Mouse (Mus musculus) hindbrain, embryonic 12.5 days (tissue): ENCODE measurements at regions not wholly inside any gene's neighbourhood (a gene's known extent, or its start where the extent isn't known, plus 50 kb on each side); places are given as distances from the start of the nearest gene placed in this dataset.

Experiments used
- ATAC-seq: fragments of 200-750 bp; cut with Nextera tagmentation; 2 replicates; pipeline ENCODE4 v1.8.0; 2017; ENCODE audit warnings: moderate TSS enrichment; ENCODE audit not compliant: low FRiP score
- H3K27ac ChIP-seq: fragments of 300-500 bp; sonication (generic); 2 replicates; pipeline ENCODE4 v1.5.1; 2016; ENCODE audit warnings: mild to moderate bottlenecking
- H3K27me3 ChIP-seq: fragments of 300-500 bp; sonication (generic); 2 replicates; pipeline ENCODE4 v1.6.1; 2016; ENCODE audit warnings: mild to moderate bottlenecking
- H3K36me3 ChIP-seq: fragments of 300-500 bp; sonication (generic); 2 replicates; pipeline ENCODE4 v1.6.1; 2016; ENCODE audit warnings: mild to moderate bottlenecking
- H3K4me1 ChIP-seq: fragments of 300-500 bp; sonication (generic); 2 replicates; pipeline ENCODE4 v1.6.1; 2016
- H3K4me2 ChIP-seq: fragments of 300-500 bp; sonication (generic); replicated peaks from 2 replicates; pipeline ENCODE4 v1.6.1; 2016; ENCODE audit warnings: mild to moderate bottlenecking
- H3K4me3 ChIP-seq: fragments of 300-500 bp; sonication (generic); 2 replicates; pipeline ENCODE4 v1.5.1; 2016; ENCODE audit warnings: mild to moderate bottlenecking
- H3K9ac ChIP-seq: fragments of 300-500 bp; sonication (generic); 2 replicates; pipeline ENCODE4 v1.6.1; 2016; ENCODE audit warnings: mild to moderate bottlenecking, moderate library complexity
- H3K9me3 ChIP-seq: fragments of 300-500 bp; sonication (generic); replicated peaks from 2 replicates; pipeline ENCODE4 v1.6.1; 2016; ENCODE audit warnings: mild to moderate bottlenecking
- WGBS: fragments of 180-500 bp; shearing (Covaris S2); methylation state at CpG from one replicate; pipeline ENCODE4 v1.1.7; 2016; 5-methylcytosine and 5-hydroxymethylcytosine counted together

DNA sequence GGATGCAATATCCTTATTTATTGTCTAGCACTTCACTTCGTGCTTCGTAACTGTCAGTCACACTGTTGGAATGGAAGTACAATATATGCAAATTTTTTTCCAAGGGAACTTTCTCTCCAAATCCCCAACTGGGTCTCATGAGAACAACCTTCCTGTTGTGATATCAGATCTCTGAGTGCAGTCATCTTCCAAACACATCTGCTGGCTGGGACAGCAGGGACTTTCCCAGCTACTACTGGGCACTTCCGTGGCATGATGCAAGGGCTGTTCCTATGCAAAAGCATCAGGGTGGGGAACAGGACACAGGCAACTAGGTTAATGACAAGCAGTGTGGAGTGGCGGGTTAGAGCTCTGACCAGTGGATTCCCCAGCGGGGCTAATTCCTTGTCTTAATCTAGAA, 73.4 kb upstream of the Arntl start:
- Histone ChIP-seq H3K4me2 (no peak overlapping the region), H3K27me3 (no peaks in the 10 kb centered on the region; the same call in 1 of the 2 replicates), H3K4me1 (peaks cover 9% of the 10 kb centered on the region), H3K4me3 (no peak overlapping the region), H3K9ac (no peak overlapping the region), H3K9me3 (no peaks in the 10 kb centered on the region), H3K27ac (no peak overlapping the region), H3K36me3 (no peaks in the 10 kb centered on the region)
- ATAC-seq: no peak
- WGBS: 69% methylated on average over 5 of the region's 5 CpGs

DNA sequence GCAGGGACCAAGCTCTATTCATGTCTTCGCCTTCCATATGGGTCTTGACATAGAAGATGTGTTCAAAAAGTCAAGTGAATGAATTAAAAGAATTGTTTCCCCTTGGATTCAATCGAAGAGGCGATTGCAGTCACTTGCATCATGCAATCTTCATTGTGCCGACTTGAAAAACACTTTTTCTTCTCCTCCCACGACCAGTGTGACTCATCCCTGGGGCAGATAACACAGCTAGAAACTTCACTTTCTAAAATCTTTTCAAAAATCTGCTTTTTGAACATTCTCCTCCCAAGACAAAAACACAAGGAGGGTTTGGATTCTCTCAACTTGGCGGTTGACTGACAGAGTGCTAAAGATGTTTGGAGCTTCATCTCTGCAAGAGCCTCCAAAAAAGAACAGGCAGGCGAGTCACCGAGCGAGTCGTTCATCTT, 67.2 kb upstream of the Arntl start:
- no peak overlapping the region for H3K9ac ChIP-seq
- ATAC-seq: no peak
- H3K27ac ChIP-seq: no peak overlapping the region
- no peaks in the 10 kb centered on the region for H3K36me3 ChIP-seq
- H3K4me1 ChIP-seq: peaks cover 8% of the 10 kb centered on the region
- no peak overlapping the region for H3K4me2 ChIP-seq
- 86% methylated on average over 10 of the region's 10 CpGs for WGBS
- no peak overlapping the region for H3K4me3 ChIP-seq
- peaks cover 8% of the 10 kb centered on the region for H3K27me3 ChIP-seq
- H3K9me3 ChIP-seq: no peaks in the 10 kb centered on the region

DNA sequence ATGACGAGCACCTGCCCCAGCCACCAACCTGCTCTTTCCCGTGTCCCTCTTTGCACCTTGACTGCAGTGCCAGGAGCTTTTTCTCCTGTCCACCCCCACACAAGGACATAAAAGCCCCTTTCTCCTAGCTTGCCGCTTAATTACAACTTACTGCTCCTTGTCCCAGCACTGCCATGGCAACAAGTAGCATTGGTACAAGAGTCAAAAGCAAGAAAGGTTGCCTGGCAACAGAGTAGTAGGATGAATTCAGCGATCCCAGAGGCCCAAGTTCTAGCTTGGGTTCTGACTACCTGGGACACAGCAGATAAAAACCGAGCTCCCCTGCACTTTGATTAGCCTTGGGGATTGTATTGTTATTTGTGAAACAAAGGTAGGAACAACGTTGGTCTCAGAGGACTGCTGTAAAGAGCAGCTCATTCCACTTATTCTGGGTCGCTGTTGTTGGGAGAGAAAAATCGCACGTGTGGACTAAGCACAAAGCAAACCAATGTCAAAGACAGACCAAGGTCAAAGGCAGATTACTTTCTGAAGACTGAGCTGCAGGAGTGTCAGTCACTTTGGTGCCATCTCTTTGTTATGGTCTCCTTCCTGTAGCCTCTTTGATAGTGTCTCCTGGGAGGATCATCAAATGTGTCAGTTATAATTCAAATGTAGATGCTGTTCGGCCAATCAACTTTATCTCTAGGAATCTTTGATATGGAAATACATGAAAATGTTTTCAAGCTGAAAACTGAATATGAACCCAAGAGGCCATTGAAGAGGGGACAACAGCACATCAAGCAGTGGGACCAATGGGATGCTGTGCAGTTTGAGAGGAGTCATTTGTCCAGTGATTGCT, 65.2 kb upstream of the Arntl start:
- Histone ChIP-seq H3K4me3 (no peak overlapping the region), H3K27me3 (peaks cover 9% of the 10 kb centered on the region), H3K36me3 (no peaks in the 10 kb centered on the region), H3K27ac (no peak overlapping the region; the same call in 1 of the 2 replicates), H3K9ac (no peak overlapping the region), H3K4me1 (peaks cover 8% of the 10 kb centered on the region), H3K4me2 (no peak overlapping the region), H3K9me3 (no peaks in the 10 kb centered on the region)
- 30% methylated on average over 10 of the region's 10 CpGs for WGBS
- ATAC-seq: no peak

DNA sequence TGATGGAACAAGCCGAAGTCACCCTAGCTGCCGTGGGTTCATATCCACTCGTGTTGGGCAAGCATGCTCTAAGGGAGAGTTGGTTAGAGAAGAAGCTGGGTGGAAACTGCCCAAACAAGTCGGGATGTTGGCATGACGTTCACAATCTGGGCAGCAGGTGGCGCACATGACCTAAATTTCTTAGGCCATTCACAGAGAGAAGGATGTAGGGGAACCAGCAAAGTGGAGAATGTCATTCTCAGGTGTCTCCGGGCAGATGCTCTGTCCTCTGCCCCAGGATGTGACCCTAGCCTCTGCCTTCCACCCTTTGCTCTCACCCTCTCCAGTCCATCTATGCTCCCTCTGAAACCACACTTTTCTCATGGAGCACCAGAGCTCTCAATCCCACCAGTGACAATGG, 63.7 kb upstream of the Arntl start:
- H3K36me3 ChIP-seq: no peaks in the 10 kb centered on the region
- no peaks in the 10 kb centered on the region for H3K9me3 ChIP-seq
- no peak overlapping the region for H3K4me3 ChIP-seq
- ATAC-seq: 0 out of 2 replicates have a peak, but pooled peaks have one; percentile 22
- no peak overlapping the region for H3K4me2 ChIP-seq
- H3K4me1 ChIP-seq: peaks cover 21% of the 10 kb centered on the region
- H3K27ac ChIP-seq: no peak overlapping the region
- WGBS: 7% methylated on average over 7 of the region's 7 CpGs
- H3K9ac ChIP-seq: no peak overlapping the region
- peaks cover 9% of the 10 kb centered on the region for H3K27me3 ChIP-seq

DNA sequence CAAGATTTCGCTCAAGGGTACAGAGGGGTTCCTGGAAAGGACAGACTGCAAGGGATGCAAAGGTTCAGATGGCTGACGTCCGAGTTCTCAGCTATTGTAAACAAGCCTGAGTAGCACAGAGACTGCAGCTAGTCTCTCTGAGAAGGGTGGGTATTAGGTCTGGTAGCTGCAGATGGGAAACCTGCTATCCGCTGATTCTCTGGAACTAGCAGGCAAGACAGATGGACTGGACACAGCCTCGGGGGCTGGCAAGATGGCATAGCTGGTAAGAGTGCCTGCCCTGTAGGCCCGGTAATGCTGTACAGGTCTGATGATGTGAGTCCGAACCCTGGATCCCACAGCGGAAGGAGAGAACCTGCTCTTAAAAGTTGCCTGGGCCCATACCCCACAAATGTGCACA, 62.2 kb upstream of the Arntl start:
- Histone ChIP-seq H3K9me3 (no peaks in the 10 kb centered on the region), H3K27ac (no peak overlapping the region), H3K9ac (no peak overlapping the region), H3K4me1 (peaks cover 21% of the 10 kb centered on the region), H3K36me3 (no peaks in the 10 kb centered on the region), H3K27me3 (peaks cover 4% of the 10 kb centered on the region; the same call in 1 of the 2 replicates), H3K4me2 (no peak overlapping the region), H3K4me3 (no peak overlapping the region)
- ATAC-seq: no peak
- 87% methylated on average over 8 of the region's 8 CpGs for WGBS

DNA sequence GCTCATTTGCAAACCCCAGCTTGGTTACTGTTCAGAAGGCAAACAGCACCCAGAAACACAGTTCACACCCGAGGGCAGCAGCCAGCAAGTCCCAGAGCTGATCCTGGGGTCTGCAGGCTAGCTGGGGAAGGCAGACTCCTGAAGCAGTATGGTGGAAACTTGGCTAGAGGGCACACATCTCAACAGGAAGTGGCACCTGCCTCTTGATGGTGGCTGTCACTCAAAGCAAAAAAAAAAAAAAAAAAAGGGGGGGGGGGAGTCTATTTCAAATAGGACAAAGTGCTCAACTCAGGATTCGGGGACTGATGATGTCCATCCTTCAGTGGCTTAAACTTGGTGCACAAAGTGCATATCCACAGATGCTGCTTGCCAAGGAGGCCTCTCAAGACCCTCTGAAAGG, 61.2 kb upstream of the Arntl start:
- Histone ChIP-seq H3K4me1 (peaks cover 26% of the 10 kb centered on the region), H3K4me2 (no peak overlapping the region), H3K9ac (no peak overlapping the region), H3K27me3 (peaks cover 4% of the 10 kb centered on the region; the same call in 1 of the 2 replicates), H3K9me3 (no peaks in the 10 kb centered on the region), H3K4me3 (no peak overlapping the region), H3K36me3 (no peaks in the 10 kb centered on the region), H3K27ac (no peak overlapping the region)
- ATAC-seq: no peak
- WGBS: 71% methylated on average over 2 of the region's 2 CpGs

DNA sequence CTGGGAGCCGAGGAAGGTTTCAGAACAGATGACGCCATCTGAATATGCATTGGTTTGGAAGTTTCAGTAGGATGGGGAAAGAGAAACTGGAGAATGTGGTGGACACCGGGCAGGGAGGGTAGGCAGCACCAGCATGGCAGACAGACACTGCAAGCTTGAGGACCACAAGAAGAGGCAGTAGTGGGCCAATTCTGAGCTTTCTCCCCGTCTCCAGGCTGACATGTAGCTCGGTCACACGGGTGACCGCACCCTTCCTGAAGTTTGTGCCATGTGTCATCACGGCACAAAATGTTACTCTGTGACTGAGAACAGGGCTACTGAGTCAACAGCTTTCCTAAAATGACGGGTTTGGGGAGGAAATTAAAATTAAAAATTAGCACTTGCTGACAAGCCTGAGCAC, 60.7 kb upstream of the Arntl start:
- no peaks in the 10 kb centered on the region for H3K36me3 ChIP-seq
- no peak overlapping the region for H3K4me2 ChIP-seq
- no peak for ATAC-seq
- H3K9me3 ChIP-seq: no peaks in the 10 kb centered on the region
- no peak overlapping the region for H3K4me3 ChIP-seq
- WGBS: 92% methylated on average over 9 of the region's 9 CpGs
- no peak overlapping the region for H3K9ac ChIP-seq
- no peak overlapping the region for H3K27ac ChIP-seq
- peaks cover 25% of the 10 kb centered on the region for H3K4me1 ChIP-seq
- peaks cover 4% of the 10 kb centered on the region; the same call in 1 of the 2 replicates for H3K27me3 ChIP-seq

DNA sequence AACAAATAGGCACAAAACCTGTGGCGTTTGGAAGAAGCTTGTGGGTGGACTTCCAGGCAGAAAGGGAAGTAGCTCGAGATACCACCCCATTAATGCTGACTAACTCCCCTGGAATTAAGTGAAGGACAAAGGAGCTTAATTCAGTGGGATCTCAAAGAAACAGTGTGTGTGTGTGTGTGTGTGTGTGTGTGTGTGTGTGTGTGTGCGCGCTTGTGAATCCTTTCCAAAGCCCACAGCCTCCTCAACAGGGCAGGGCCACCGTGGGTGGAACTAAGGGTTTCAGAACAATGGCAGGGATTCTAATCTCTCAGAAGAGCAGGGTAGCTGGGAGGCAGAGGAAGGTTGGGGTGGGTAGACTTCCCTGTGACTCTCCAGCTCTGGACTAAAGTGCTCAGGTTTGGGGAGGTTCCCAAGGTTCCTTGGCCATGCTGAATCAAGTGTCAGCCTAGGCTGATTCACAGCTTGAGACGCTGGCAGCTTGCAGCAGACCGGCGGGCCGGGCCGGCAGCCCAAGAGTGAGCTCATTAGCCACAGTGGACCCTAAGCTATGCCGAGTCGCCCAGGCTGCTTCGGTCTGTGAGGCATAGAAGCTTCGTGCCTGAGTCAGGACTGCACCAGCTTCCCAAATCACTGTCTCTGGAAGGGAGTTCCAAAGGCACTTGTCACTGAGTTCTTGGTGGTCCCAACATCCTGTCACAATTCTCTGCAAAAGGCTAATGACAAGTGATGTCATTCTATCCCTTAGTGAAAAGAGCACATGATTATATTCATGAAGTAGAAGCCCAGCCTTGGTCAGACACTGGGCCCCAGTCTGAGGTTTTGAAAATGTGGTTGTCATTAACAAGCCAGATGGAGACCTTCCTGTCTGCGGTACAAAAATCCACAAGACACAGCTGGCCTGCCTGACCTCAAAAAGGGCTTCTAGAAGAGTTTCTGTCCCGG, 59.6 kb upstream of the Arntl start:
- Histone ChIP-seq H3K9ac (no peak overlapping the region), H3K4me1 (peaks cover 18% of the 10 kb centered on the region), H3K27ac (0 out of 2 replicates have a peak overlapping the region, but pooled peaks have one; percentile 9), H3K4me2 (no peak overlapping the region), H3K9me3 (no peaks in the 10 kb centered on the region), H3K36me3 (no peaks in the 10 kb centered on the region), H3K27me3 (peaks cover 4% of the 10 kb centered on the region; the same call in 1 of the 2 replicates), H3K4me3 (no peak overlapping the region)
- ATAC-seq: no peak
- 21% methylated on average over 16 of the region's 16 CpGs for WGBS

DNA sequence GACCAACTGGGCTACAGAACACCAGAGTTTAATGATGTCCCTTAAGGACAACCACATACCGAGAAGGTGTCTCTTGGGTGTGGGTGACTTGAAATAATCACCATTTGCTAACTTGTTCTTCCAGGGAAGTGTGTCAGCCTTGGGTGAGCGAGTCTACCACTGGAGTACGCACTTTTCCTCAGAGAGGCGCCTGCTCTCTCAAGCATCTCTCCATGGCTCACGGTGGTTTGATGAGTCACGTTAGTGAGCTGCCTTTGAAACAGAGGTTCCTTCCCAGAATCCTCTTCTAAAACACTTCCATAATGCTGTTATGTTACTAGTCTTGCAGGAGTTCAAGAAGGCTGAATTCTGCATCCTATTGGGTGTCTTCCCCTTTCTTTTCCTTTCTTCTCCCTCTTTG, 58.6 kb upstream of the Arntl start:
- no peaks in the 10 kb centered on the region for H3K36me3 ChIP-seq
- H3K27ac ChIP-seq: no peak overlapping the region
- no peak for ATAC-seq
- H3K9ac ChIP-seq: no peak overlapping the region
- no peaks in the 10 kb centered on the region for H3K9me3 ChIP-seq
- H3K27me3 ChIP-seq: peaks cover 4% of the 10 kb centered on the region; the same call in 1 of the 2 replicates
- H3K4me3 ChIP-seq: no peak overlapping the region
- no peak overlapping the region for H3K4me2 ChIP-seq
- peaks cover 21% of the 10 kb centered on the region for H3K4me1 ChIP-seq
- 93% methylated on average over 6 of the region's 6 CpGs for WGBS

DNA sequence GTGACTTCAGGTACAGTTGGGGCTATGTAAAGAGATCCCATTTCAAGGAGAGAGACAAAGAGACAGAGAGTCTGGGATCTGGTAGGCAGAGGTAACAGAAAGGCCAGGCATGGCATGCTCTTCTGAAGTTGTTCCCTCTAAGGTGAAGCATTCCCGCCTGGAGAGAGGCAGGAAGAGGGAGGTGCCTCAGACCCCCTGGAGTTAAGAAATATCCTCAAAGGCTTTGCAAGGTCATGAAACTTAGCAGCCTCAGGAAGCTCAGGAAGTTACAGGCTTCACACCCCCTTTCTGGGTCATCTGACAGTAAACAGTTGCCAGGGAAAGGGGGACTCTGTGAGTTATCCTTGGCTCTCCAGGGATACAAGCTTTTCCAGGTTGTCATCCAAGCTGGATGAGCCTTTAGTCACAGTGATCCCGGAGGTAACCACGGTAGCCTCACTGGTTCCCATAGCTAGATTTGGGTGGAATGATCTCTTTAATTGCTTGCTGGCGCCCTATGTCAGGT, 57.2 kb upstream of the Arntl start:
- no peak overlapping the region for H3K4me2 ChIP-seq
- no peak overlapping the region for H3K4me3 ChIP-seq
- no peaks in the 10 kb centered on the region for H3K9me3 ChIP-seq
- H3K9ac ChIP-seq: no peak overlapping the region
- 72% methylated on average over 4 of the region's 4 CpGs for WGBS
- ATAC-seq: no peak
- H3K27me3 ChIP-seq: peaks cover under 1% of the 10 kb centered on the region; the same call in 1 of the 2 replicates
- peaks cover 21% of the 10 kb centered on the region for H3K4me1 ChIP-seq
- no peak overlapping the region for H3K27ac ChIP-seq
- H3K36me3 ChIP-seq: no peaks in the 10 kb centered on the region

DNA sequence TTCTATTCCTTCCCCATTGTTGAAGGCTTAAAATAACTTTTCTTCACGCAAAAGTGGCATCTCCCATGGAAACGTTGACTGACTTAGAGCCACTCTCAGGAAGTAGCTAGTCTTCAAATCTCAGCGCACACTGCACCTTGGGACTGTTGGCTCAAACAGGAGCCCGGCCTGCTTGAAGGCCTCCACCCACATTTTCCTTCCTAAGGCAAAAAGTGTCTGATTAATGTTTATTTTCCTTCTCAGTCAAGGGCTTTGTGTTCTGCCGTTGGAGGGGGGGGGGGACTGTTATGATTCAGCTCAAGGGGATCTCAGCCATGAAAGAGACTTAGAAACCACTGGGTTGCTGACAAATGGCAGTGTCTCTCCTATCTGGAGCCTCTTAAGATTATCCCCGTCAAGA, 56.5 kb upstream of the Arntl start:
- 57% methylated on average over 6 of the region's 6 CpGs for WGBS
- Histone ChIP-seq H3K9me3 (no peaks in the 10 kb centered on the region), H3K4me3 (no peak overlapping the region), H3K27me3 (no peaks in the 10 kb centered on the region), H3K4me1 (peaks cover 21% of the 10 kb centered on the region), H3K36me3 (no peaks in the 10 kb centered on the region), H3K4me2 (no peak overlapping the region), H3K9ac (no peak overlapping the region), H3K27ac (no peak overlapping the region)
- no peak for ATAC-seq

DNA sequence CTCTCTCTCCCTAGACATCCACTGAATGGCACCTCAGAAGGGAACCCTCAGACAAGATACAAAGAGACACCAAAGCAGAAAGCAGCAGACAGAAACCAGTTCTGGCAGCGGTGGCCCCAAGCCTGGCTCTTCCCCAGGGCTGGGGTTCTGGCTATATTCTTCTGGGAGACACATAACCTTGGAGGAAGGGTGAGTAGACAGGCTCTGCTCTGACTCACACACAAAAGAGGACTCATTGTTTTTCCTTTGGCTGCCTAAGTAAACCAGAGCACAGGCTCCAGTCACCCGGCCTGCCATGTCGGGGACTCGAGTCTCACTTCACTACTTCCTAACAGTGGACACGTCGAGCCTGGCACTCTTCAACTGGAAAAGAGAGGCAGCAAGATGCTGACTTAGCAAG, 55.8 kb upstream of the Arntl start:
- no peaks in the 10 kb centered on the region for H3K36me3 ChIP-seq
- no peaks in the 10 kb centered on the region for H3K9me3 ChIP-seq
- H3K27me3 ChIP-seq: no peaks in the 10 kb centered on the region
- H3K9ac ChIP-seq: no peak overlapping the region
- peak overlapping the region; percentile 3; the same call in 1 of the 2 replicates for H3K27ac ChIP-seq
- ATAC-seq: no peak
- WGBS: 45% methylated on average over 6 of the region's 6 CpGs
- H3K4me3 ChIP-seq: no peak overlapping the region
- peaks cover 28% of the 10 kb centered on the region for H3K4me1 ChIP-seq
- H3K4me2 ChIP-seq: no peak overlapping the region
